Mouse (Mus musculus) hindbrain, postnatal 0 days (tissue): ENCODE results near the gene Map4k3. TPM values are rescaled to one million over a fixed set of nuclear protein-coding genes. Genes with fewer than 3 reads are reported as not detected.
"Not testable (repeated sequence)": the region's sequence is repeated elsewhere in the genome, so short reads cannot be mapped to it uniquely, and the experiment has no call there.

ENCODE experiments used
- ATAC-seq: fragments of 200-750 bp; cut with Nextera tagmentation; 2 replicates; pipeline ENCODE4 v1.8.0; 2017; ENCODE audit warnings: mild to moderate bottlenecking, moderate TSS enrichment, moderate library complexity
- DNase-seq: peaks from one replicate; pipeline ENCODE4 v3.0.0-alpha.2; 2015; ENCODE audit warnings: low spot score
- H3K27ac ChIP-seq: fragments of 300-500 bp; sonication (generic); 2 replicates; pipeline ENCODE4 v1.5.1; 2014; ENCODE audit warnings: mild to moderate bottlenecking
- H3K27me3 ChIP-seq: fragments of 300-500 bp; sonication (generic); 2 replicates; pipeline ENCODE4 v1.6.1; 2014; ENCODE audit warnings: low read length, mixed read lengths; ENCODE audit not compliant: insufficient read depth
- H3K36me3 ChIP-seq: fragments of 300-500 bp; sonication (generic); 2 replicates; pipeline ENCODE4 v1.6.1; 2014; ENCODE audit warnings: low read length, mixed read lengths; ENCODE audit not compliant: insufficient read depth
- H3K4me1 ChIP-seq: fragments of 300-500 bp; sonication (generic); 2 replicates; pipeline ENCODE4 v1.6.1; 2014; ENCODE audit warnings: antibody characterized with exemption, low read length, mixed read lengths; ENCODE audit not compliant: insufficient read depth
- H3K4me2 ChIP-seq: fragments of 300-500 bp; sonication (generic); 2 replicates; pipeline ENCODE4 v1.6.1; 2014; ENCODE audit warnings: low read depth, mild to moderate bottlenecking, low read length, moderate library complexity, mixed read lengths
- H3K4me3 ChIP-seq: fragments of 300-500 bp; sonication (generic); 2 replicates; pipeline ENCODE4 v1.5.1; 2014; ENCODE audit warnings: low read length
- H3K9ac ChIP-seq: fragments of 300-500 bp; sonication (generic); replicated peaks from 2 replicates; pipeline ENCODE4 v1.6.1; 2014; ENCODE audit warnings: mild to moderate bottlenecking, low read length, moderate library complexity, mixed read lengths
- H3K9me3 ChIP-seq: fragments of 300-500 bp; sonication (generic); 2 replicates; pipeline ENCODE4 v1.6.1; 2016; ENCODE audit warnings: low read length, mixed read lengths
- CTCF ChIP-seq: IDR thresholded peaks from 2 replicates; pipeline ENCODE4 v1.5.1; 2016; ENCODE audit warnings: antibody characterized with exemption, control low read depth, low read depth
- WGBS: fragments of 180-500 bp; shearing (Covaris S2); extraction: QIAGEN DNeasy Blood & Tissue Kit; methylation state at CpG from one replicate; pipeline ENCODE4 v1.1.7; 2014; 5-methylcytosine and 5-hydroxymethylcytosine counted together
- polyA plus RNA-seq: library from polyadenylated mRNA; unstranded; fragments of >200 nt; fragmentation: Nextera tagmentation; extraction: Ambion mirVana; gene quantifications from 2 replicates; pipeline ENCODE4 v1.2.1, GENCODE M21; 2015
- total RNA-seq: library from RNA; depleted of rRNA; stranded (reverse); fragments of >200 nt; gene quantifications from 2 replicates; pipeline ENCODE4 v1.2.3, GENCODE M21; 2014

Gene Map4k3
- total and polyA plus RNA-seq, 2 experiments from 2014 or later, result 17.7 to 46.5 TPM

- no peak overlapping the region for H3K9ac ChIP-seq
- no peak overlapping the region for H3K4me3 ChIP-seq
- no peaks in the 10 kb centered on the region for H3K27me3 ChIP-seq
- H3K4me1 ChIP-seq, result no peaks in the 10 kb centered on the region
- H3K27ac ChIP-seq, result no peak overlapping the region
- no peaks in the 10 kb centered on the region for H3K36me3 ChIP-seq
- ATAC-seq (no peak), DNase-seq (no peak)
- WGBS, result 93% methylated on average over 13 of the region's 13 CpGs
- no peak overlapping the region for H3K4me2 ChIP-seq
- no peak for TF ChIP-seq CTCF
- H3K9me3 ChIP-seq, result no peaks in the 10 kb centered on the region
These were observed 155.9 kb downstream of the Map4k3 start for GRCm38 (mm10) chr17:80572187-80572935.

- no peaks in the 10 kb centered on the region for H3K4me1 ChIP-seq
- H3K27ac ChIP-seq, result no peak overlapping the region
- no peak for TF ChIP-seq CTCF
- H3K4me2 ChIP-seq, result no peak overlapping the region
- no peak overlapping the region for H3K4me3 ChIP-seq
- no peak for DNase-seq
- H3K9me3 ChIP-seq, result no peaks in the 10 kb centered on the region
- ATAC-seq, result no peak
- H3K36me3 ChIP-seq, result no peaks in the 10 kb centered on the region
- no peak overlapping the region for H3K9ac ChIP-seq
- 80% methylated on average over 4 of the region's 4 CpGs for WGBS
- no peaks in the 10 kb centered on the region for H3K27me3 ChIP-seq
These were observed 156.8 kb downstream of the Map4k3 start for GRCm38 (mm10) chr17:80571460-80571859.

GRCm38 (mm10) chr17:80569718-80570117 lies 158.6 kb downstream of the Map4k3 start:
- DNase-seq, H3K9me3 ChIP-seq, H3K4me1 ChIP-seq, H3K4me3 ChIP-seq, H3K9ac ChIP-seq, H3K27ac ChIP-seq, ATAC-seq, H3K27me3 ChIP-seq, H3K36me3 ChIP-seq, H3K4me2 ChIP-seq: not testable (repeated sequence)
- 0 out of 2 replicates have a peak, but pooled peaks have one; percentile 14 for TF ChIP-seq CTCF
- 96% methylated on average over 1 of the region's 2 CpGs for WGBS

- Histone ChIP-seq H3K9me3 (no peaks in the 10 kb centered on the region), H3K4me1 (no peaks in the 10 kb centered on the region), H3K4me3 (no peak overlapping the region), H3K27ac (no peak overlapping the region), H3K36me3 (no peaks in the 10 kb centered on the region), H3K9ac (no peak overlapping the region), H3K4me2 (no peak overlapping the region), H3K27me3 (no peaks in the 10 kb centered on the region)
- no peak for DNase-seq
- ATAC-seq, result no peak
- WGBS, result 91% methylated on average over 6 of the region's 6 CpGs
- TF ChIP-seq CTCF, result no peak
These were observed 159.3 kb downstream of the Map4k3 start for GRCm38 (mm10) chr17:80568842-80569601.

- no peaks in the 10 kb centered on the region for H3K36me3 ChIP-seq
- no peak for TF ChIP-seq CTCF
- 85% methylated on average over 2 of the region's 2 CpGs for WGBS
- no peak overlapping the region for H3K27ac ChIP-seq
- no peak for DNase-seq
- H3K4me3 ChIP-seq, result no peak overlapping the region
- H3K4me2 ChIP-seq, result no peak overlapping the region
- H3K9ac ChIP-seq, result no peak overlapping the region
- no peaks in the 10 kb centered on the region for H3K27me3 ChIP-seq
- no peak for ATAC-seq
- no peaks in the 10 kb centered on the region for H3K9me3 ChIP-seq
- H3K4me1 ChIP-seq, result no peaks in the 10 kb centered on the region
These were observed 159.8 kb downstream of the Map4k3 start for GRCm38 (mm10) chr17:80568441-80568840.

GRCm38 (mm10) chr17:80564611-80564924 lies 163.7 kb downstream of the Map4k3 start:
- DNase-seq (peak; percentile 53), ATAC-seq (no peak)
- Histone ChIP-seq H3K27ac (no peak overlapping the region), H3K9me3 (no peaks in the 10 kb centered on the region), H3K9ac (no peak overlapping the region), H3K4me3 (no peak overlapping the region), H3K4me2 (no peak overlapping the region), H3K4me1 (no peaks in the 10 kb centered on the region), H3K27me3 (no peaks in the 10 kb centered on the region), H3K36me3 (no peaks in the 10 kb centered on the region)
- TF ChIP-seq CTCF, result peak; percentile 63
- WGBS, result 65% methylated on average over 3 of the region's 3 CpGs

GRCm38 (mm10) chr17:80563762-80564610 lies 164.3 kb downstream of the Map4k3 start:
- DNase-seq, H3K4me2 ChIP-seq: not testable (repeated sequence)
- 95% methylated on average over 27 of the region's 27 CpGs for WGBS

More at GRCm38 (mm10) chr17:80563762-80564610, 164.3 kb downstream of the Map4k3 start:
- not testable (repeated sequence) for H3K4me3 ChIP-seq, H3K9ac ChIP-seq, H3K36me3 ChIP-seq, H3K9me3 ChIP-seq, H3K27me3 ChIP-seq, ATAC-seq, H3K4me1 ChIP-seq, H3K27ac ChIP-seq
